Mouse (Mus musculus): ENCODE results near the gene Chrm3. TPM values are rescaled to one million over a fixed set of nuclear protein-coding genes. Genes with fewer than 3 reads are reported as not detected.

Gene Chrm3
- polyA plus RNA-seq, 1 experiment, result not detected

GRCm38 (mm10) chr13:10002916-10003315, 357.7 kb downstream of the Chrm3 start:
- Histone ChIP-seq H3K4me3 (ENCODE audit: insufficient read depth, low read depth, low read length) (no peak overlapping the region), H3K27ac (replicated peaks; ENCODE audit: low read depth, low read length) (no peak overlapping the region), H3K4me1 (ENCODE audit: control insufficient read depth, insufficient read depth, insufficient read length, low read length) (no peaks in the 10 kb centered on the region)

GRCm38 (mm10) chr13:9997664-9998328, 362.9 kb downstream of the Chrm3 start:
- no peaks in the 10 kb centered on the region for H3K4me1 ChIP-seq (ENCODE audit: control insufficient read depth, insufficient read depth, insufficient read length, low read length)
- no peak overlapping the region for H3K4me3 ChIP-seq (ENCODE audit: insufficient read depth, low read depth, low read length)
- no peak overlapping the region for H3K27ac ChIP-seq (replicated peaks; ENCODE audit: low read depth, low read length)

- Histone ChIP-seq H3K4me1 (ENCODE audit: control insufficient read depth, insufficient read depth, insufficient read length, low read length) (no peaks in the 10 kb centered on the region), H3K4me3 (ENCODE audit: insufficient read depth, low read depth, low read length) (no peak overlapping the region), H3K27ac (replicated peaks; ENCODE audit: low read depth, low read length) (no peak overlapping the region)
Measured at GRCm38 (mm10) chr13:9995852-9996251, 364.8 kb downstream of the Chrm3 start.

GRCm38 (mm10) chr13:9993571-9993970, 367.1 kb downstream of the Chrm3 start:
- Histone ChIP-seq H3K4me3 (ENCODE audit: insufficient read depth, low read depth, low read length) (no peak overlapping the region), H3K4me1 (ENCODE audit: control insufficient read depth, insufficient read depth, insufficient read length, low read length) (no peaks in the 10 kb centered on the region), H3K27ac (replicated peaks; ENCODE audit: low read depth, low read length) (no peak overlapping the region)

- no peak overlapping the region for H3K4me3 ChIP-seq (ENCODE audit: insufficient read depth, low read depth, low read length)
Measured at GRCm38 (mm10) chr13:9992640-9993039, 368.0 kb downstream of the Chrm3 start.

GRCm38 (mm10) chr13:9985648-9986047, 375.0 kb downstream of the Chrm3 start:
- H3K4me1 ChIP-seq (ENCODE audit: control insufficient read depth, insufficient read depth, insufficient read length, low read length), result no peaks in the 10 kb centered on the region

More at GRCm38 (mm10) chr13:9992640-9993039, 368.0 kb downstream of the Chrm3 start:
- H3K4me1 ChIP-seq (ENCODE audit: control insufficient read depth, insufficient read depth, insufficient read length, low read length), result no peaks in the 10 kb centered on the region
- no peak overlapping the region for H3K27ac ChIP-seq (replicated peaks; ENCODE audit: low read depth, low read length)

GRCm38 (mm10) chr13:9983293-9983692, 377.4 kb downstream of the Chrm3 start:
- no peak overlapping the region for H3K27ac ChIP-seq (replicated peaks; ENCODE audit: low read depth, low read length)
- no peak overlapping the region for H3K4me3 ChIP-seq (ENCODE audit: insufficient read depth, low read depth, low read length)
- no peaks in the 10 kb centered on the region for H3K4me1 ChIP-seq (ENCODE audit: control insufficient read depth, insufficient read depth, insufficient read length, low read length)

More at GRCm38 (mm10) chr13:9985648-9986047, 375.0 kb downstream of the Chrm3 start:
- Histone ChIP-seq H3K27ac (replicated peaks; ENCODE audit: low read depth, low read length) (no peak overlapping the region), H3K4me3 (ENCODE audit: insufficient read depth, low read depth, low read length) (no peak overlapping the region)

GRCm38 (mm10) chr13:9977699-9978098, 382.9 kb downstream of the Chrm3 start:
- Histone ChIP-seq H3K4me3 (ENCODE audit: insufficient read depth, low read depth, low read length) (no peak overlapping the region), H3K4me1 (ENCODE audit: control insufficient read depth, insufficient read depth, insufficient read length, low read length) (no peaks in the 10 kb centered on the region), H3K27ac (replicated peaks; ENCODE audit: low read depth, low read length) (no peak overlapping the region)

GRCm38 (mm10) chr13:9973742-9974321, 386.8 kb downstream of the Chrm3 start:
- no peaks in the 10 kb centered on the region for H3K4me1 ChIP-seq (ENCODE audit: control insufficient read depth, insufficient read depth, insufficient read length, low read length)
- H3K4me3 ChIP-seq (ENCODE audit: insufficient read depth, low read depth, low read length), result no peak overlapping the region
- no peak overlapping the region for H3K27ac ChIP-seq (replicated peaks; ENCODE audit: low read depth, low read length)

- Histone ChIP-seq H3K4me1 (ENCODE audit: control insufficient read depth, insufficient read depth, insufficient read length, low read length) (no peaks in the 10 kb centered on the region), H3K4me3 (ENCODE audit: insufficient read depth, low read depth, low read length) (no peak overlapping the region), H3K27ac (replicated peaks; ENCODE audit: low read depth, low read length) (no peak overlapping the region)
Measured at GRCm38 (mm10) chr13:9971845-9972244, 388.8 kb downstream of the Chrm3 start.

GRCm38 (mm10) chr13:9952619-9953018, 408.0 kb downstream of the Chrm3 start:
- H3K27ac ChIP-seq (replicated peaks; ENCODE audit: low read depth, low read length), result no peak overlapping the region
- H3K4me1 ChIP-seq (ENCODE audit: control insufficient read depth, insufficient read depth, insufficient read length, low read length), result no peaks in the 10 kb centered on the region
- H3K4me3 ChIP-seq (ENCODE audit: insufficient read depth, low read depth, low read length), result no peak overlapping the region

- Histone ChIP-seq H3K4me3 (ENCODE audit: insufficient read depth, low read depth, low read length) (no peak overlapping the region), H3K4me1 (ENCODE audit: control insufficient read depth, insufficient read depth, insufficient read length, low read length) (no peaks in the 10 kb centered on the region), H3K27ac (replicated peaks; ENCODE audit: low read depth, low read length) (no peak overlapping the region)
Measured at GRCm38 (mm10) chr13:9951376-9951775, 409.3 kb downstream of the Chrm3 start.

- H3K27ac ChIP-seq (replicated peaks; ENCODE audit: low read depth, low read length), result no peak overlapping the region
- H3K4me1 ChIP-seq (ENCODE audit: control insufficient read depth, insufficient read depth, insufficient read length, low read length), result no peaks in the 10 kb centered on the region
- no peak overlapping the region for H3K4me3 ChIP-seq (ENCODE audit: insufficient read depth, low read depth, low read length)
Measured at GRCm38 (mm10) chr13:9949091-9949490, 411.6 kb downstream of the Chrm3 start.

- Histone ChIP-seq H3K27ac (replicated peaks; ENCODE audit: low read depth, low read length) (no peak overlapping the region; the same call in 1 of the 2 replicates), H3K4me1 (ENCODE audit: control insufficient read depth, insufficient read depth, insufficient read length, low read length) (peaks cover 4% of the 10 kb centered on the region; the same call in 1 of the 2 replicates), H3K4me3 (ENCODE audit: insufficient read depth, low read depth, low read length) (no peak overlapping the region)
Measured at GRCm38 (mm10) chr13:9940186-9940585, 420.5 kb downstream of the Chrm3 start.

GRCm38 (mm10) chr13:9938798-9939485, 421.7 kb downstream of the Chrm3 start:
- Histone ChIP-seq H3K27ac (replicated peaks; ENCODE audit: low read depth, low read length) (no peak overlapping the region), H3K4me3 (ENCODE audit: insufficient read depth, low read depth, low read length) (no peak overlapping the region), H3K4me1 (ENCODE audit: control insufficient read depth, insufficient read depth, insufficient read length, low read length) (peaks cover 4% of the 10 kb centered on the region; the same call in 1 of the 2 replicates)
